Mouse (Mus musculus) brain, embryonic 14.5 days (tissue): ENCODE measurements around the gene Tsen2. TPM values are rescaled to one million over a fixed set of nuclear protein-coding genes. Genes with fewer than 3 reads are reported as not detected.
A peak's percentile ranks its signal among the peaks of the same experiment; 100 is the strongest.

Source experiments
- DNase-seq: peaks from one replicate; pipeline ENCODE4 v3.0.0-alpha.2; 2011; ENCODE audit warnings: low read depth
- CTCF ChIP-seq: fragments of 200-500 bp; IDR thresholded peaks from 2 replicates; pipeline ENCODE4 v1.5.1; 2012; ENCODE audit warnings: inconsistent platforms, mild to moderate bottlenecking, moderate library complexity, borderline replicate concordance; ENCODE audit not compliant: insufficient read depth, insufficient read length; ENCODE audit errors: extremely low read depth
- POLR2A ChIP-seq: fragments of 200-500 bp; IDR thresholded peaks from 2 replicates; pipeline ENCODE4 v1.6.1; 2012; ENCODE audit warnings: mild to moderate bottlenecking, inconsistent platforms, borderline replicate concordance; ENCODE audit not compliant: poor library complexity, insufficient read depth, insufficient read length, severe bottlenecking; ENCODE audit errors: extremely low read depth
- polyA plus RNA-seq: library from polyadenylated mRNA; depleted of rRNA; stranded (reverse); fragments of >200 nt; gene quantifications from 2 replicates; pipeline ENCODE4 v1.2.3, GENCODE M21; 2012; rRNA removed

The Tsen2 gene
- polyA plus RNA-seq, result 18.6 and 19.8 TPM in 2 replicates

GRCm38 (mm10) chr6:115544442-115544970 is at the start of gene Tsen2:
Tsen2 (plus strand) TSS chr6:115544664.
- peak; percentile 99 for DNase-seq
- TF ChIP-seq CTCF (no peak), POLR2A (peak; percentile 49; the same call in 1 of the 2 replicates)

GRCm38 (mm10) chr6:115499540-115499939 is 44.9 kb upstream of the Tsen2 start:
- peak; percentile 73 for DNase-seq
- TF ChIP-seq CTCF, result no peak
- TF ChIP-seq POLR2A, result no peak

- no peak for DNase-seq
- TF ChIP-seq CTCF, result no peak
- no peak for TF ChIP-seq POLR2A
These were observed 44.2 kb upstream of the Tsen2 start for GRCm38 (mm10) chr6:115500234-115500633.

- no peak for DNase-seq
- TF ChIP-seq POLR2A (no peak), CTCF (no peak)
These were observed 43.3 kb upstream of the Tsen2 start for GRCm38 (mm10) chr6:115501131-115501530.

GRCm38 (mm10) chr6:115503038-115503437 is 41.4 kb upstream of the Tsen2 start:
- DNase-seq, result no peak
- TF ChIP-seq POLR2A, result no peak
- no peak for TF ChIP-seq CTCF

- TF ChIP-seq POLR2A, result no peak
- no peak for TF ChIP-seq CTCF
- no peak for DNase-seq
These were observed 40.8 kb upstream of the Tsen2 start for GRCm38 (mm10) chr6:115503549-115504159.

GRCm38 (mm10) chr6:115504160-115504558 is 40.3 kb upstream of the Tsen2 start:
- DNase-seq, result peak; percentile 4
- no peak for TF ChIP-seq CTCF
- no peak for TF ChIP-seq POLR2A

- DNase-seq, result no peak
- TF ChIP-seq CTCF, result no peak
- TF ChIP-seq POLR2A, result no peak
These were observed 39.5 kb upstream of the Tsen2 start for GRCm38 (mm10) chr6:115504915-115505314.

- DNase-seq, result no peak
- TF ChIP-seq CTCF, result no peak
These were observed 38.0 kb upstream of the Tsen2 start for GRCm38 (mm10) chr6:115506425-115506824.

- TF ChIP-seq POLR2A (no peak), CTCF (no peak)
- DNase-seq, result no peak
These were observed 33.0 kb upstream of the Tsen2 start for GRCm38 (mm10) chr6:115511447-115511846.

- TF ChIP-seq POLR2A (no peak), CTCF (no peak)
- no peak for DNase-seq
These were observed 31.3 kb upstream of the Tsen2 start for GRCm38 (mm10) chr6:115513207-115513606.

- no peak for TF ChIP-seq POLR2A
- TF ChIP-seq CTCF, result no peak
- no peak for DNase-seq
These were observed 26.6 kb upstream of the Tsen2 start for GRCm38 (mm10) chr6:115517904-115518303.
